Mouse (Mus musculus) urinary bladder, postnatal 4 days (tissue): Measurements from ENCODE around the gene Rec114.

ENCODE experiments used
- DNase-seq, 2 experiments: peaks; one replicate each; pipeline ENCODE4 v3.0.0; 2021 to 2022; ENCODE audit warnings: low spot score in 2 of 2

Gene Rec114

GRCm38 (mm10) chr9:58743702-58744248, at the start of gene Rec114:
Rec114 (minus strand) TSS chr9:58743964.
- DNase-seq: no peak

- no peak for DNase-seq
Observed at GRCm38 (mm10) chr9:58789476-58789875, 45.7 kb upstream of the Rec114 start.

- no peak for DNase-seq
Observed at GRCm38 (mm10) chr9:58775363-58775762, 31.6 kb upstream of the Rec114 start.

GRCm38 (mm10) chr9:58774761-58775160, 31.0 kb upstream of the Rec114 start:
- no peak for DNase-seq

- no peak for DNase-seq
Observed at GRCm38 (mm10) chr9:58769943-58770342, 26.2 kb upstream of the Rec114 start.

- no peak for DNase-seq
Observed at GRCm38 (mm10) chr9:58766959-58767955, 23.5 kb upstream of the Rec114 start.

- no peak for DNase-seq
Observed at GRCm38 (mm10) chr9:58764354-58764753, 20.6 kb upstream of the Rec114 start.

GRCm38 (mm10) chr9:58763114-58763513, 19.4 kb upstream of the Rec114 start:
- DNase-seq: no peak

- no peak for DNase-seq
Observed at GRCm38 (mm10) chr9:58762086-58762485, 18.3 kb upstream of the Rec114 start.

- no peak for DNase-seq
Observed at GRCm38 (mm10) chr9:58758754-58759153, 15.0 kb upstream of the Rec114 start.

- DNase-seq: no peak
Observed at GRCm38 (mm10) chr9:58756371-58757132, 12.8 kb upstream of the Rec114 start.

- no peak for DNase-seq
Observed at GRCm38 (mm10) chr9:58753606-58754005, 9.8 kb upstream of the Rec114 start.

- DNase-seq: no peak
Observed at GRCm38 (mm10) chr9:58748142-58748541, 4.4 kb upstream of the Rec114 start.

GRCm38 (mm10) chr9:58747328-58747755, 3.6 kb upstream of the Rec114 start:
- DNase-seq: no peak

- DNase-seq: no peak
Observed at GRCm38 (mm10) chr9:58742692-58743091, 1.1 kb downstream of the Rec114 start.

GRCm38 (mm10) chr9:58741369-58741768, 2.4 kb downstream of the Rec114 start:
- DNase-seq: no peak

- no peak for DNase-seq
Observed at GRCm38 (mm10) chr9:58739791-58740190, 4.0 kb downstream of the Rec114 start.

GRCm38 (mm10) chr9:58723165-58723564, 20.6 kb downstream of the Rec114 start:
- DNase-seq: no peak

GRCm38 (mm10) chr9:58722151-58722550, 21.6 kb downstream of the Rec114 start:
- DNase-seq: no peak

GRCm38 (mm10) chr9:58721021-58721420, 22.7 kb downstream of the Rec114 start:
- no peak for DNase-seq

- no peak for DNase-seq
Observed at GRCm38 (mm10) chr9:58720167-58720566, 23.6 kb downstream of the Rec114 start.

GRCm38 (mm10) chr9:58719471-58719870, 24.3 kb downstream of the Rec114 start:
- no peak for DNase-seq
